Mouse (Mus musculus) thymus, postnatal 4 days (tissue): ENCODE data around the gene Tbc1d1.

Experiments used
- DNase-seq: peaks from one replicate; pipeline ENCODE4 v3.0.0; 2021

The Tbc1d1 gene

GRCm38 (mm10) chr5:64155861-64156550 is at the start of gene Tbc1d1:
Tbc1d1 (plus strand) TSS chr5:64156305.
- DNase-seq = peak; percentile 54

GRCm38 (mm10) chr5:64107596-64108289 is 48.4 kb upstream of the Tbc1d1 start:
- no peak for DNase-seq

GRCm38 (mm10) chr5:64109217-64109616 is 46.9 kb upstream of the Tbc1d1 start:
- DNase-seq = peak; percentile 19

GRCm38 (mm10) chr5:64112360-64112759 is 43.7 kb upstream of the Tbc1d1 start:
- DNase-seq = no peak

DNA sequence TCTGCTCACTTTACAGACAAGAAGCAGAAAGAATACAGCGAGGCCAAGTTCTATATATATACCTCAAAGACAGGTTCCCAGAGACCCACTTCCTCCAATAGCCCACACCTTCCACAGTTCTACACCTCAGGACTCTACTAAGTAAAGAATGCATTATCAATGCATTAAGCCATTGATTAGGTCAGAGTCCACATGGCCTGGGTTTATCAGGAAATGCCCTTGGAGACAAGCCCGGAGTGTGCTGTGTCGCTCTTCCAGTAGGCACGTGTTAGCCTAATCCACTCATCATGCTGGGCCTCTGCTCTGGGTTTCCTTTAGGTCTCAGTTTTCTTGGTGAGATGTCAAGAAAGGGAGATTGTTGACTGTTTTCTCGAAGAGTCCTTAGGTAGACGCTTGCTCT is 41.9 kb upstream of the Tbc1d1 start:
- DNase-seq = no peak

DNA sequence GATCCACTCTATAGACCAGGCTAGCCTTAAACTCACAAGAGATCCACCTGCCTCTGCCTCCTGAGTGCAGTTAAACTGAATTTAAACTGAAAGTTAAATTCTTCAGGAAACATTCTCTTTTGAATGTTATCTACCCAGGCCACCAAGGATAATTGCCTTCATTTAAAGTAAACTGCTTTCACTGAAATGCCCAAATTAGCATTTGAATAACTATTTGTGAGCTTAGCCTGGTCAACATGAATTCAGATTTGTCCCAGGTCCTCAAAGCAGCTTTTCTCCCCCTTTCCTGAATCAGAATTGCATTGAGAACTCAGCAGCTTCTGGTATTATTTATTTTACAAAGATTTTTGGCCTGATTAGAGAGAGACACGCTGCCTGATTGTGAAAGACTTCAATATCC is 38.9 kb upstream of the Tbc1d1 start:
- DNase-seq = no peak

GRCm38 (mm10) chr5:64125783-64126182 is 30.3 kb upstream of the Tbc1d1 start:
- no peak for DNase-seq

DNA sequence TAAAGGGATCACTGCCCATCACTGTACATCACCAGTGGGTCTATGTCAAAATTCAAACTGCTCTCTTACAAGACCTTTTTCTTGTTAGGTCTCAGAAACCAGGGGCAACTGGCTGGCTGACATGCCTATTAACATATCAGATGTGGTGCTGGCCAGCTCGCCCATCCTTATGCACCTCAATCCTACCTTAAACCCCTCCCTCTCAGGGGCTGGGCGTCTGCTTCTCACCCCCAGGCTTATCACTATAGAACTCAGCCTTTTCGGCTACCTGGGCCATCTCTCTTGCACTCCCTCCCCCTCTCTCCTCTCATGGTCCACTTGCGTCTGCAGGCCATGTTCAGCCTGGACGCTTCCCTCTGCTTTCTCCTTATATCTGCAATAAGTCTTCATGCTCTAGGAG is 24.6 kb upstream of the Tbc1d1 start:
- no peak for DNase-seq

DNA sequence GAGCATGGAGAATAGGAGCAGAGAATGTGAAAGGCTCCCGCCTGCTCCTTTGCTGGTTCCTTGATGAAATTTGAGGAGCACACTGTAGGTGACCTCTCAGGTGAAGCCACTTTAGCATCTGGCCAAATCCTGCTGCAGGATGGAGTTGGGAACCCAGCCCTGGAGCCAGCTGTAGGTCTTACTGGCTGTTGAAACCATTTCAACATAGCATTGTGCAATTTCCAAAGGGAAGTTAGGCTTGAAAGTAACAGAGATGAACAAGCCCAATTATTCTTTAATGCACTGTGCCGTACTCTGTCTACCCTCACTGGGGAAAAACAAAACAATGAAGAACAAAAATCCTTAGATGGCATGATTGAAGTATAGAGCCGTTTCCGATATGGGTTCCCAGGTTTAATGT is 22.2 kb upstream of the Tbc1d1 start:
- DNase-seq = no peak

GRCm38 (mm10) chr5:64136325-64136724 is 19.8 kb upstream of the Tbc1d1 start:
- peak; percentile 53 for DNase-seq

DNA sequence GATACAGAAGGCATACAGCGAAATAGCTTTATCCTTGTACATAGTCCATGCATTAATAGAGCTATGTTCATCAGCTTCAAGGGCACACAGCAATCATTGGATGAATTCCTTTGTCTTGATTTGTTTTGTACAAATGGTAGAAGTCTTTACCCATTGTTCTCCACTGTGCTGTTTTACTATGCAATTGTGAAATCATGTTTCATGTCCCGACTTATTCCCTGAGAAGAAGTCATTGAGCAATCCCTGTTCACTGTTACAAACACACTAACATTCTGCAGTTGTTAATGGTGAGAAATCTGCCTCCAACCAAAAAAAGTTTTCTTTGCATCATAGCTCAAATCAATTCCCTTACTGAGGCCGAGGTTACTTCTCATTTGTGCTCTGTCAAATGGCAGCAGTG is 15.9 kb upstream of the Tbc1d1 start:
- DNase-seq = no peak

DNA sequence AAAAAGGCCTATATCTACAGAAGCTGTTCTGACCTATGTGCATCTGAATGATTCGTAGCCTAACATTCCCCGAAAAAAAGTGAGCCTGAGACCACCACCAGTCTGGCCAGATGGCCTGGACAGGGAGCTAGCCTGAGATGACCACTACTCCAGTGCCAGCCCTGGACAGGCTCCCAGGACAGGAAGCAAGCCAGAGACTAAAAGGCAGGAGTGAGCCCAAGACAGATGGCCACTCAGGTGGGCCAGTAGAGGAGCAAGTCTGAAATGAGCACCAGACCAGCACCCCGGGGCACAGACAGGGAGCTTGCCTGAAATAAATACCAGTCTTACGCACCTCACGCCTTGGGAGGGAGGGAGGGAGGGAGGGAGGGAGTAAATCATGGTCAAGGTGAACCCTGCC is 11.8 kb upstream of the Tbc1d1 start:
- no peak for DNase-seq

DNA sequence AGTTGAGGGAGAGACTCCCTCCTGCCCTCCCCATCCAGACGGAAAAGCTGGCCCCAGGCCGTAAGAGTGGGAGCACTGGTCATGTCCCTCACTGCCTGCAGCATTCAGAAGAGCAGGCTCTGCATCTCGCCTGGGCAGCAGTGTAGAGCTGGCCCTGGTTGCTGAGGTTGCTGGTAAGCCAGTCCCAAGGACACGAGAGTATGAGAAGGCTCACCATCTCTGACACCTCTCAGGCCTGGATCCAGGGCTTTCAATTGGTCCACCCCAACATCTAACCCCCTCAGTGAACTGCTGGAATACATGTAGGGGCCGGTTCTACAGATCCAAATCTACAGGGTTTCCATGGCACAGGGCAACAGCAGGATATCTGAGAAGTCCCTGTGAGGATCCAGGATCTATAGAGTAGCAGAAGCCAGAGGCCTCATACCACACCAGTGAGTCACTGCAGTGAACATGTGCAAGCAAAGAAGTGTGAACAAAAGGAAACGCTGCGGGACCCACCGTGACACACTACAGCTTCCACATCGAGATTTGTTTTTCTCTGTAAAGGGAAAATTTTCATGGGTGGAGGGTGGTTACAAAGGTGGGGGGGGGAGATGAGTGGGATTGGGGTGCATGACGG is 9.6 kb upstream of the Tbc1d1 start:
- DNase-seq = no peak

DNA sequence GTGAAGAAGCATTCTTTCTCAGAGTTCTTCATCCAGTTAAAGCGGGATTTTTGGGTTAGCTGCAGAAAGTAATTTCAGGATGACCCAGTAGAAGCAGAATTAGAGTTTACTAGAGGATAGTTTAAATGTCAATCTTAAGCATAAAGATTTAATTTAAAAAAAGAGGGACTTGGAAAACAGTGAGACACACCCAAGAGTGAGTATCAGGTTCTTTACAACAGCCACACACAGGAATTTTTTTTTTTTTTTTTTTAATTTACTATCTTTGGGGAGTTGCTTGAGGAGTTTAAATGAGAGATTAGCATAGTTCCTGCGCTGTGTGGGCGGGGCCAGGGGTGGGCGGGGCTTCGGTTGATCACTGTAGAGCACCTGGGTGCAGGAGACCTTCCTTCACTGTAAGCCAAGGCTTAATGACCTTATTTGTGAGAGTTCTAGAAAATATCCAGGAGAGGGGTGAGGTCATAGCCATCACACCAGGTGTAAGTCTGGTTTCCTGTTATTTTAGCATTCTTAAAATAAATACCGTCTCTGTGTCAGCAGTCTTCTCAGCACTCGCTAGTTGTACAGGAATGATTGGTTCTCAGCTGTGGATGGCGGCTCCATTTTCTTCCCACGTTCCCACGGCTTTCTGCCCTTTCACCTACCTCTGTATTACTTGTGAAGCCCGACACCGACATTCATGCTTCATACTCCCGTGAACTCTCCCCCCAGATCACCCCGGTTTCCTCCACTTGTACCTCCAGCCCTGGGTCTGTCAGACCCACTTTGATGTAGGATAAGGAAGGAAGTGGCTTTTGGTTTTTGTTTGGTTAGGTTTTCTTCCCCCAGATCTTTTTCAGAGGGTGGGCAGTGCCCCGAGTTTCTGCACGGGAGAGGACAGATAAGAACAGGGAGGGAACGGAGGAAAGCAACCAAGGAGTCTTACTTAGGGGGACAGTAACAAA is 6.6 kb upstream of the Tbc1d1 start:
- peak; percentile 53 for DNase-seq

GRCm38 (mm10) chr5:64153319-64153718 is 2.8 kb upstream of the Tbc1d1 start:
- no peak for DNase-seq

DNA sequence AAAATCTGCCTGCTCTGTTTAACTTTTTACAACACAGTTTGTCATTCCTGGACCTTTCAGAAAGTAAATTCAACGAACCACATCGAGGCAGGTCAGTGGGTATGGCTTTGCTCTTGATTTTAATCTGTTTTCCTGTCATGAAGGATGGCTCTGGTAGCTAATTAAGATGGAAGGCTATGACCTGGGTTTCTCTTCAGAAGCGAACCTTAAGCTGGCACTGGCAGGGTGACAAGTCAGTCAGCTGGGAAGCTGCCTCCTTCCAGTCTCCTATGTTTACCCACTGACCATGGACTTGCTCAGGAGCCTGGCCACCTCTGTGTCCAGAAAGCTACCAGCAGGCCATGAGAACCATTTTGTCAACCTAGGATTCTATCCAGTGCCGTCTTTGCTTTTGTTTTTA is 474 bp downstream of the Tbc1d1 start:
- DNase-seq = no peak

GRCm38 (mm10) chr5:64157926-64158325 is 1.8 kb downstream of the Tbc1d1 start:
- DNase-seq = peak; percentile 68

DNA sequence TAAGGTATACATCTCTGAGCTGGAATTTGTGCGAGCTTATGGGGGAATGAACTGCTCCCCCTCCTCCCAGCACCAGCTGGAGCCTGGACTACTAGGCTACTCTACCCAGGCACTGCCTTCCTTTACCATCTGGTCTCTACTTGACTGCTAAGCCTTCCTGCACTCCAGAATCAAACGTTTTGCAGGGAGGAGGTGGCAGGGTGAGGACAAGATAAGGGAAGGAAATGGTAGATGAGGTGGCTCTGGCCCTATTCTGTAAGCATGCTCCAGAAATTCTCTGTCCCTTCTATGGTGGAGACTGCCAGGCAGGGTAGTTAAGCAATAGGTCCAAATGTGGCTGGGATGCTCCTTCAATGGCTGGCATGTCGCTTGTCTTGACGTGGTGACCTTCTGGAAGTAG is 2.4 kb downstream of the Tbc1d1 start:
- peak; percentile 20 for DNase-seq

DNA sequence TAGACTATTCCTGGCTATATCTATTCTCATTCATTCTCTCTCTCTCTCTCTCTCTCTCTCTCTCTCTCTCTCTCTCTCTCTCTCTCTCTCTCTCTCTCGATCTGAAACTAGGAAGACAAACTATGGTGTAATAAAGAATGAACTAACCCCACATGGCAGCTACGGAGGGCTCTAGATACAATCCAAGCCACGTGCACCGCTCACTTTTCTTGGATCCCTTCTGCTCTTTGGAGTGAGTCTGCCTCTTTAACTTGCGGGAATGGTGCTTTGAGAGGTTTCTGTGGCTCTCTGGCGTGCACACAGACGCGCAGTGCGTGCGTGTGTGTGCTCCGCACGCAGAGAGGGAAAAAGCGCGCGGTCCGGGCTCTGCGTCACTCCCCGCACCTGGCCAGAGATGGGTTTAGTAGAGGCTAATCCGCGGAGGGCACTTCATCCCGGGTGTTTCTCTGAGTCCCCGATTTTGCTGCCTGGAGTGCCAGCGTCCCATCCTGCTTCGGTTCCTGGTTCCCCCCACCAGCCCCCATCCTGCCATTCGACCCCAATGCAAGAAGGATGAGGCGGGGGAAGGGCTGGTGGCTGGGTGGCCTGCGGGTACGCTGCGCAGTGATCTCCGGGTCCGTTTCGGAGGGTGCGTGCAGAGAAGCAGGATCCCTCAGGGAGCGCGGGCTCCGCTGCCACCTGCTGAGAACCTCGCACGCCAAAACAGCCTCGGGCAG is 3.1 kb downstream of the Tbc1d1 start:
- DNase-seq = peak; percentile 59

GRCm38 (mm10) chr5:64159781-64160704 is 3.9 kb downstream of the Tbc1d1 start:
- peak; percentile 80 for DNase-seq

GRCm38 (mm10) chr5:64160705-64161391 is 4.7 kb downstream of the Tbc1d1 start:
- peak; percentile 23 for DNase-seq
